Mouse (Mus musculus) lung, adult 18-20 months (tissue): ENCODE data around the gene Syt16.

Source experiments
- DNase-seq, 2 experiments: peaks; one replicate each; pipeline ENCODE4 v3.0.0; 2022; ENCODE audit warnings: mixed read lengths in 2 of 2

The Syt16 gene

GRCm38 (mm10) chr12:74013739-74014138, 16.3 kb downstream of the Syt16 start:
- DNase-seq, result peak; percentile 62 to 68

- peak; percentile 14 to 16 for DNase-seq
Observed at GRCm38 (mm10) chr12:74014739-74015270, 17.3 kb downstream of the Syt16 start.

GRCm38 (mm10) chr12:74015491-74015890, 18.0 kb downstream of the Syt16 start:
- DNase-seq, result no peak

- no peak for DNase-seq
Observed at GRCm38 (mm10) chr12:74023260-74023659, 25.8 kb downstream of the Syt16 start.

- DNase-seq, result no peak
Observed at GRCm38 (mm10) chr12:74024912-74025311, 27.5 kb downstream of the Syt16 start.

- DNase-seq, result no peak
Observed at GRCm38 (mm10) chr12:74043225-74043624, 45.8 kb downstream of the Syt16 start.

- no peak for DNase-seq
Observed at GRCm38 (mm10) chr12:74043755-74044154, 46.3 kb downstream of the Syt16 start.

- DNase-seq, result no peak
Observed at GRCm38 (mm10) chr12:74044241-74044640, 46.8 kb downstream of the Syt16 start.

- peak in 1 of 2 experiments; percentile 13 for DNase-seq
Observed at GRCm38 (mm10) chr12:74055336-74055931, 58.0 kb downstream of the Syt16 start.

GRCm38 (mm10) chr12:74056162-74056561, 58.7 kb downstream of the Syt16 start:
- no peak for DNase-seq

GRCm38 (mm10) chr12:74062547-74062946, 65.1 kb downstream of the Syt16 start:
- no peak for DNase-seq

- DNase-seq, result peak in 1 of 2 experiments; percentile 2
Observed at GRCm38 (mm10) chr12:74068912-74069311, 71.5 kb downstream of the Syt16 start.

- DNase-seq, result no peak
Observed at GRCm38 (mm10) chr12:74075590-74075989, 78.1 kb downstream of the Syt16 start.

- no peak for DNase-seq
Observed at GRCm38 (mm10) chr12:74076091-74076490, 78.6 kb downstream of the Syt16 start.

GRCm38 (mm10) chr12:74081122-74081521, 83.7 kb downstream of the Syt16 start:
- DNase-seq, result no peak

- DNase-seq, result no peak
Observed at GRCm38 (mm10) chr12:74084389-74084788, 86.9 kb downstream of the Syt16 start.

- DNase-seq, result no peak
Observed at GRCm38 (mm10) chr12:74087086-74087485, 89.6 kb downstream of the Syt16 start.

GRCm38 (mm10) chr12:74089342-74090131, 92.1 kb downstream of the Syt16 start:
- DNase-seq, result no peak

- no peak for DNase-seq
Observed at GRCm38 (mm10) chr12:74092546-74092945, 95.1 kb downstream of the Syt16 start.

GRCm38 (mm10) chr12:74093110-74093509, 95.6 kb downstream of the Syt16 start:
- no peak for DNase-seq

- DNase-seq, result no peak
Observed at GRCm38 (mm10) chr12:74094701-74095100, 97.2 kb downstream of the Syt16 start.

- DNase-seq, result no peak
Observed at GRCm38 (mm10) chr12:74098572-74099290, 101.3 kb downstream of the Syt16 start.

GRCm38 (mm10) chr12:74105811-74106513, 108.5 kb downstream of the Syt16 start:
- DNase-seq, result no peak
